Mouse (Mus musculus): ENCODE measurements at regions not wholly inside any gene's neighbourhood (a gene's known extent, or its start where the extent isn't known, plus 50 kb on each side); places are given as distances from the start of the nearest gene placed in this dataset.

DNA sequence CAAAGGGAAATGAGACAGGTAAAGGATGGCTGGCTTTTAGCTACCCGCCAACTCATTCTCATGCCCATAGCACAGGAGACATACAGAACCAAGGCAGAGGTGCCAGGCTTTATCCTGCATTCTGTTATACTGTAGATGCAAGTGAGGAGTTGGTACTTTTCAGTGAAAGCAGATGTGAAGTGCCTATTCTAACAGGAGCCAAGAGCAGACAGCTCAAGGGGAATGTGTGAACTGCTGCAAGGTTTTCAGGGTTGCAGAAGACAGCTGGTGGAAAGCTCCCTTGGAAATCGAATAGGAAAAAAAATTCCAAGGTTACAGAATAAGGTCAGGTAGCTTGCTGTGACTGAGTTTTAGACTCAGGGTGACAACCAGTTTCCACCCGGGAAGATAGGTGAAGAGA, 105.7 kb upstream of the Gls start:
- TF ChIP-seq CTCF (IDR thresholded peaks at IDR 0.05; ENCODE audit: borderline replicate concordance, insufficient read depth, low read length) (no peak), POLR2A (IDR thresholded peaks at IDR 0.05; ENCODE audit: low read depth, low read length) (no peak)
